Mouse (Mus musculus) spleen, embryonic (tissue): ENCODE results near the gene Kcnj4.

Experiments
- CTCF ChIA-PET: fragments of 350-600 bp; sonication (Branson Sonifier 250); formaldehyde crosslinking; loops from one replicate; lab custom pipeline; 2022; lab: Charles Lee

Kcnj4 gene

DNA sequence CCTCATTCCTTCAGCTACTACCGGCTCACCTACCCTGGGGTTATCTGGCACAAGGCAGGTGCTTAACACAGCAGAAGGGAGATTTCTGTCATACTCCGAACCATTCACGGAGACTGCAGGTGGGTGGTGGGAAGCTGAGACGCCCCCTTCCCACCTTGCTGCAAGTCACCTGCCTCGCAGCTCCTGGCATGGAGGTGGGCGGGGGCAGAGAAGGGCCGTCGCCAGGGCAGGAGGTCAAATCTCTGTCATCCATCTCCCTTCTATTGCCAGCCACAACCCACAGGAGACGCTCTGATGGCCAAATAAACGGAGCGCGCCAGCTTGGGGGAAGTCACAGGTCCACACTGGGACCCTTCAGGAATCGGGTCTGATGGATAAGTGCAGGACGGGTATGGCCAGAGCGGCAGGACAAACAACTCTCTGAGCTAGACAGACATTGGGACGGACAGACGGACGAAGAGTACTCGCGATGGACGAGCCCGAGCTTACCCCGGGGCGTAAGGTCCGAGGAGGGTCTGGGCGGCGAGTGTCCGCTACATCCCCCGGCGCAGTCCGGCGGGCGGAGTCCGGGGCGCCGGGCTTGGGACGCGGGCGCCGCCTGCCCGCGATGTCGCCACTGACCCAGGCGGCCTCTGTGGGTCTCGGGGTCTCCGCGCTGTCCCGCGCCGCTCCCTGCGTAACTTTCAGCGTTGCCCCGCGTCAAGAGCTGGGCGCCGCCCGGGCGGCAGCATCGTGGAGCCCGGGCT is at the start of gene Kcnj4:
Kcnj4 (minus strand) TSS at position 535 of the 746 bp plus-strand sequence.
- CTCF ChIA-PET, result no interaction called here

DNA sequence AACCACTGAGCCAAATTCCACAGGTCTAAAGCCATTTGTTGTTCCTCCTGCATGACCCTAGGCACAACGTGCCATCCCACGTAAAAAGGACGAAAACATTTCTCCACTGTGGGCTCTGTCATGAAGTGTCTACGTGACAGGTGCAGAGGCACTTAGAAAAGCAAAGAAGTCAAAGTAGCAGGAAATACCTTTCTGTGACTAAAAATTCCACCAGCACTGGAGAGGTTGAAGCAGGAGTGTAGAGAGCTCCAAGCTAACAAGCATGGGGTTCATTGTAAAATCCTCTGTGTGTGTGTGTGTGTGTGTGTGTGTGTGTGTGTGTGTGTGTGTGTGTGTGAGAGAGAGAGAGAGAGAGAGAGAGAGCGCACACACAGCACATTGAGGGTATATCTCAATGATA is 47.5 kb upstream of the Kcnj4 start:
- CTCF ChIA-PET, result interaction anchor here (0.6 kb wide), 2 partner anchors 399 to 606 kb away, joined by 3 read pairs; no protein-coding TSS in a partner anchor

DNA sequence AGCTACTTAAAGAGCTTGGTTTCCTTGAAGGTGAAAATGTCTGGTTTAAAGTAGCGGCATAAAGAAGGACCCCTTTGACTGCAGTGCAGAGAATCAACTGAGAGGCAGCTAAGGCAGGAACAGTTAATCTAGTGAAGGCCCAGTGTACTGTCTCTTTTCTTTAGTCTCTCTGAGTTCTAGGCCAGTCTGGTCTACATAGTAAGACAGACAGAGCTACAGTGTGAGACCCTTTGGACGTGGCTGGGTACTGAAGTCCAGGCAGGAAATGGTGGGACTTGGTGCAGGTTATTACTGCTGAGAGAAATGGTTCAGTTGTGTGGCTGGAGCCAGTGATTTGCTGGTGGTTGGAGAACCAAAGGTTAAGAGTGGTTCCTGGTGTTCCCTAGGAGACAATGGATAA is 43.2 kb upstream of the Kcnj4 start:
- CTCF ChIA-PET, result no interaction called here

GRCm38 (mm10) chr15:79547289-79547820 is 42.3 kb upstream of the Kcnj4 start:
- CTCF ChIA-PET, result interaction anchor here (0.6 kb wide), 1 partner anchor 144 kb away, joined by 3 read pairs; no protein-coding TSS in a partner anchor

- CTCF ChIA-PET, result no interaction called here
Measured at GRCm38 (mm10) chr15:79546410-79547288, 41.6 kb upstream of the Kcnj4 start, which contains the start of gene Ddx17. Gene Ddx17, minus strand, starts transcription at chr15:79546741.

DNA sequence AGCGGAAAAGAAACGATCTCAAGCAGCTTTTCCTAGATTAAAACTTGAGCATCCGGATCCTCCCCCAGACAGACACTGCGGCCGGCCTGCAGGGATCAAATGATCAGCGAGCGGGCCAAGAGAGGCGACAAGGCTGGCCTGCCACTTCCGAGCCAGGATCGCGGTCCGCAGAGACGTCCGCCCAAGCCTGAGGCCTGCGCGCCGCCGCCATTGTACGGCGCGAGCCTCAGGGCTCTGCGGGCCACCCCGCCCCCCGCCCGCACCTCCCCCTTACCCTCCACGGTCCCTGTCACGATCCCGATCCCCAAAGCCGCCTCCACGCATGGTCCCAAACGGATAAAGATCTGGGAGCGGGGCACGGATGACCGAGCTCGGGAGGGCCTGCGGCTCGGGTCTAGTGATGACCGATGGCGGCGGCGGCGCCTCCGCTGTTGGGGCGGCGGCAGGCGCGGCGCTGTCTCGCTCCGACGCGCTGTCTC is 40.9 kb upstream of the Kcnj4 start:
- CTCF ChIA-PET, result interaction anchor here (0.5 kb wide), 1 partner anchor 47 kb away, joined by 3 read pairs; no protein-coding TSS in a partner anchor

- CTCF ChIA-PET, result interaction anchor here (0.5 kb wide), 1 partner anchor 47 kb away, joined by 3 read pairs; no protein-coding TSS in a partner anchor
Measured at GRCm38 (mm10) chr15:79545496-79545895, 40.5 kb upstream of the Kcnj4 start.

GRCm38 (mm10) chr15:79543968-79544367 is 38.9 kb upstream of the Kcnj4 start:
- CTCF ChIA-PET, result interaction anchor here (0.7 kb wide), 1 partner anchor 71 kb away, joined by 6 read pairs; no protein-coding TSS in a partner anchor

- CTCF ChIA-PET, result interaction anchor here (0.6 kb wide), 1 partner anchor 9 kb away, joined by 3 read pairs; no protein-coding TSS in a partner anchor
Measured at GRCm38 (mm10) chr15:79533796-79534195, 28.8 kb upstream of the Kcnj4 start.

DNA sequence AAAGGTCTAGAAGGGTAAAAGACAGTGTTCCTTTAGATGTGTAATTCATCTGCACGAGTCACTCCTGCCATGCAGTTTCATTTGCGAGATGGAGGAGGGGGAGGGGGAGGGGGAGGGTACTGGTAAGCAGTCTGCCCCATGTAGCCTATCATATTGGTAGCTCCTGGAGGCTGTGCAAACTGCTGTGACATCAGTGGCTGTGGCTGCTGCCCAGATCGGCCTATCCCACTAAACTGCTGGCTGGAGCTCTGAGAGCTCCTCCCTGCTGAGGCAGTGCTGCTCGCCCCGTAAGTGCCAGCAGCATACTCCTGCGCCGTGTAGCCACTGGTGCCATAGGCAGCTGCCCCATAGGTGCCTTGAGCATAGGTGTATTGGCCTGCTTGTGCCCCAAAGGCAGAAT is 24.9 kb upstream of the Kcnj4 start:
- CTCF ChIA-PET, result no interaction called here

DNA sequence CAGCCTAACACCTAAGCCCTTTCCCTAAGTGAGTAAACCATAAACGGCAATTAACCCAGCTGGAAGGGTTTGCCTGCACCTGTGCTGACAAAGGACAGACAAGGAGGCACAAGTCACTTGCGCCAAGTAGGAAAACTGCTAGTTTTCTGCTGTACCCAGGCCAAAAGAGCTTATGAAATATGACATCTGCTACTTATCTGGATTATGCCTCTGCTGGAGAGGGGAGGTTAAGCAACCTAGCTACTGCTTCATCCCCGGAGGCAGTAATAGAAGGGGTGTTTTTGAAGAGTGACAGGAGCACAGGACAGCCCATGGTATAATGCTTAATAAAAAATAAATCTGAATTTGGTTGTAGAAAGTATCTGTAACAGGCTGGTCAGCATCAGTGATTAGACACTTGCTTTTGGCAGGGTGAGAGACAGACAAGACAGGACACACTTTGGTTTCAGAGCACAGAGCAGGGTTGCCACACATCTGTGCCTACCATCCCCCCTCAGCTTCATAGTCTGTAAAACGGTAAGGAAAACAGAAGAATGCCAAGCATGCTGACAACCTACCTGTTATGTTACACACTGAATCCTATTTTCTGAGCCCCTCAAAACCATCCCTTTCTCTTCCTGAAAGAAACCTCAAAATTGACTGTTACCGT is 23.1 kb upstream of the Kcnj4 start:
- CTCF ChIA-PET, result interaction anchor here (0.5 kb wide), 1 partner anchor 760 kb away, joined by 3 read pairs; no protein-coding TSS in a partner anchor

DNA sequence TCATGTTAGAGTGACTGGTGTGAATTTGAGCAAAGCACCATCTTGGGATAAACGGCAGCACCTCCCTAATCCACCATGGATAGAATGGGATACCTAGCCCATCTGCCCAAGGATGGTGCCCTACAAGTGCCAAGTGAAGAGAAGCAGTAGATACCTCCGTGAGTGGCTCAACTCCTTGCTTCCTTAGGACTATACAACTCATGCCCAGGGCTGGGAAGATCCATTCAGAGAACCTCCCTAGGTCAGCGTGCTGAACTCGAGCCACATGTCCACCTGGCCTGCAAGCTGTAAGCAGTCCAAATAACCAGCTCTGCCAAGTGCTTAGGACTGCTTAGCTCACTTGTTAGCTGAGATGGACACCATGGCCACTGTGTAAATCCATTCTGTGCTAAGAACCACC is 22.2 kb upstream of the Kcnj4 start:
- CTCF ChIA-PET, result no interaction called here

GRCm38 (mm10) chr15:79525979-79526768 is 21.1 kb upstream of the Kcnj4 start:
- CTCF ChIA-PET, result no interaction called here

DNA sequence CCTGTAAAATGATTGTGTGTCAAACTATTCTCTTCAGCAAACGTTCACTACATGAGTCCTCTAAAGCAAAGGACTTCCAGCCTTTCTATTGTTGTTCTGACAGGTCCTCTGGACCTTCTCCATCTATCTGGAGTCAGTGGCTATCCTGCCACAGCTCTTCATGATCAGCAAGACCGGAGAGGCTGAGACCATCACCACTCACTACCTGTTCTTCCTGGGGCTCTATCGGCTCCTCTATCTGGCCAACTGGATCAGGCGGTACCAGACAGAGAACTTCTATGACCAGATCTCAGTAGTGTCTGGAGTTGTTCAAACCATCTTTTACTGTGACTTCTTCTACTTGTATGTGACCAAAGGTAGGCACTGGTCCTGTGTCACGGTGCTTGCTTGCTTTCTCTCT is 20.5 kb upstream of the Kcnj4 start:
- CTCF ChIA-PET, result no interaction called here

DNA sequence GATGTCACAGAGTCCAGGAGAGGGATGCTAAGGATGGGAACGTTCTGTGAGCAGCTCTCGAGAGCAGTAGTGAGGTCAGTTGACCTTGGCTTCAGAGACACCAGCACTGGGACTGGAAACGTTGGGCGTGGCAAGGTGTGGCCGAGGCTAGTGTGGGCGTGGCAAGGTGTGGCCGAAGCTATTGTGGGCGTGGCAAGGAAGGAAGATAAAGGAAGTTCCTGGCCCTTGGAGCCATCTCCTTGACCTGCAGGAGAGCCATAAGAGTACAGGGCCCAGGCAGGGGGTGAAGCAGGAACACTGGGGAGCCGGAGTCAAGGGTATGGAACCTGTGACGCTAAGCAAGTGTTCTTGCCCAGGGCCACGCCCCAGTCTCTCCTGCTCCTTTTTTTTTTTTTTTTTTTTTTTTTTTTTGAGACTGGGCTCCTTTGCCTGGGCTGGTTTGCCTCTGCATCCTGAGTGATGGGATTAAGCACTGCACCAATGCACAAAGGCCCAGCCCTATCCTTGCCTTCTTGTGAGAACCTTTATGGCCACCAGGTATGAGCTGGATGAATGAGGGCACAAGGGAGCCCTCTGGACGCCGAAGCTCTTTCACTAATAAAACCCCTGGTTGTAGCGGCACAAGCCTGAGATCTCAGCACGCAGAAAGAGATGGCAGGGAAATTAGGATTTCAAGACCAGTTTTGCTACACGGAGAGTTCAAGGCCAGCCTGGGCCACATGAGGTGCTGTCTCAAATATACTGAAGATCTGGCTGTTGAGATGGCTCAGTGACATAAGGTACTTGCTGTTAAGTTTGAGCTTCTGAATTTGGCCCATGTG is 14.6 kb upstream of the Kcnj4 start:
- CTCF ChIA-PET, result no interaction called here

GRCm38 (mm10) chr15:79518571-79518970 is 13.5 kb upstream of the Kcnj4 start:
- CTCF ChIA-PET, result no interaction called here

GRCm38 (mm10) chr15:79517710-79518109 is 12.7 kb upstream of the Kcnj4 start:
- CTCF ChIA-PET, result no interaction called here

- CTCF ChIA-PET, result no interaction called here
Measured at GRCm38 (mm10) chr15:79516171-79517096, 11.4 kb upstream of the Kcnj4 start, which contains the start of gene Kdelr3. Gene Kdelr3, plus strand, starts transcription at chr15:79516411.
